Mouse (Mus musculus) bone marrow macrophage, adult 2 months (primary cell): Measurements from ENCODE around the gene Rab34.

Source experiments
- CTCF ChIP-seq: IDR thresholded peaks from 2 replicates; pipeline ENCODE4 v1.5.1; 2012; ENCODE audit warnings: low read depth, mild to moderate bottlenecking, low read length, moderate library complexity
- POLR2A ChIP-seq: IDR thresholded peaks from 2 replicates; pipeline ENCODE4 v1.6.1; 2012; ENCODE audit warnings: mild to moderate bottlenecking, low read depth, low read length, borderline replicate concordance

GRCm38 (mm10) chr11:78172034-78172747 lies 16.0 kb upstream of the Rab34 start:
- TF ChIP-seq CTCF, result no peak
- no peak for TF ChIP-seq POLR2A
